Mouse (Mus musculus) liver, embryonic 14.5 days (tissue): ENCODE measurements around the gene Ankrd45. TPM values are rescaled to one million over a fixed set of nuclear protein-coding genes. Genes with fewer than 3 reads are reported as not detected.

Experiments used
- ATAC-seq: fragments of 200-750 bp; cut with Nextera tagmentation; 2 replicates; pipeline ENCODE4 v1.8.0; 2017; ENCODE audit warnings: moderate number of reproducible peaks, mild to moderate bottlenecking, moderate library complexity; ENCODE audit not compliant: insufficient read depth
- DNase-seq, 3 experiments: peaks; one replicate each; pipeline ENCODE4 v3.0.0-alpha.2; 2012 to 2013; ENCODE audit warnings: low read depth in 3 of 3, low spot score in 3 of 3
- H3K27ac ChIP-seq: fragments of 300-500 bp; sonication (generic); 2 replicates; pipeline ENCODE4 v1.5.1; 2014; ENCODE audit warnings: moderate library complexity, mild to moderate bottlenecking, control low read depth, inconsistent platforms
- H3K27me3 ChIP-seq: fragments of 300-500 bp; sonication (generic); 2 replicates; pipeline ENCODE4 v1.6.1; 2014; ENCODE audit warnings: mild to moderate bottlenecking, low read length, moderate library complexity; ENCODE audit not compliant: control insufficient read depth, insufficient read depth
- H3K36me3 ChIP-seq: fragments of 300-500 bp; sonication (generic); replicated peaks from 2 replicates; pipeline ENCODE4 v1.6.1; 2014; ENCODE audit warnings: low read depth; ENCODE audit not compliant: control insufficient read depth, insufficient read depth
- H3K4me1 ChIP-seq, 2 experiments: fragments of 200-500 bp in 1 of 2; fragments of 300-500 bp in 1 of 2; sonication (generic) in 1 of 2; replicated peaks; 2 replicates each; pipeline ENCODE4 v1.6.1; 2012 to 2014; ENCODE audit warnings: antibody characterized with exemption in 1 of 2, inconsistent platforms in 1 of 2, low read length in 1 of 2; ENCODE audit not compliant: control insufficient read depth in 2 of 2, insufficient read depth in 2 of 2
- H3K4me2 ChIP-seq: fragments of 300-500 bp; sonication (generic); 2 replicates; pipeline ENCODE4 v1.6.1; 2014; ENCODE audit warnings: low read depth, mild to moderate bottlenecking, control low read depth, moderate library complexity
- H3K4me3 ChIP-seq, 2 experiments: fragments of 200-500 bp in 1 of 2; fragments of 300-500 bp in 1 of 2; sonication (generic) in 1 of 2; 2 replicates each; pipeline ENCODE4 v1.5.1; 2012 to 2014; ENCODE audit warnings: low read depth in 2 of 2, low read length in 2 of 2, mild to moderate bottlenecking in 2 of 2, control low read depth in 1 of 2, inconsistent platforms in 1 of 2, moderate library complexity in 1 of 2; ENCODE audit not compliant: insufficient read depth in 1 of 2
- H3K9ac ChIP-seq: fragments of 300-500 bp; sonication (generic); replicated peaks from 2 replicates; pipeline ENCODE4 v1.6.1; 2014; ENCODE audit warnings: mild to moderate bottlenecking, control low read depth, moderate library complexity
- H3K9me3 ChIP-seq: fragments of 300-500 bp; sonication (generic); 2 replicates; pipeline ENCODE4 v1.6.1; 2016; ENCODE audit warnings: low read length, mixed read lengths; ENCODE audit not compliant: control insufficient read depth
- CTCF ChIP-seq: IDR thresholded peaks from 2 replicates; pipeline ENCODE4 v1.5.1; 2016; ENCODE audit warnings: antibody characterized with exemption, low read depth, control low read depth
- EP300 ChIP-seq: IDR thresholded peaks from 2 replicates; pipeline ENCODE4 v1.6.1; 2016; ENCODE audit warnings: antibody characterized with exemption, low read depth
- WGBS: fragments of 180-500 bp; shearing (Covaris S2); extraction: QIAGEN DNeasy Blood & Tissue Kit; methylation state at CpG from one replicate; pipeline ENCODE4 v1.1.7; 2014; ENCODE audit not compliant: insufficient replicate concordance; 5-methylcytosine and 5-hydroxymethylcytosine counted together
- polyA plus RNA-seq, 2 experiments: library from polyadenylated mRNA; depleted of rRNA in 1 of 2; stranded (reverse) in 1 of 2; unstranded in 1 of 2; fragments of >200 nt; fragmentation: Nextera tagmentation in 1 of 2; extraction: Ambion mirVana in 1 of 2; gene quantifications; 2 replicates each; pipeline versions ENCODE4 v1.2.1 to v1.2.3; 2012 to 2014

Gene Ankrd45
- polyA plus RNA-seq, 2 experiments: 0.02 TPM; not detected in 1

DNA sequence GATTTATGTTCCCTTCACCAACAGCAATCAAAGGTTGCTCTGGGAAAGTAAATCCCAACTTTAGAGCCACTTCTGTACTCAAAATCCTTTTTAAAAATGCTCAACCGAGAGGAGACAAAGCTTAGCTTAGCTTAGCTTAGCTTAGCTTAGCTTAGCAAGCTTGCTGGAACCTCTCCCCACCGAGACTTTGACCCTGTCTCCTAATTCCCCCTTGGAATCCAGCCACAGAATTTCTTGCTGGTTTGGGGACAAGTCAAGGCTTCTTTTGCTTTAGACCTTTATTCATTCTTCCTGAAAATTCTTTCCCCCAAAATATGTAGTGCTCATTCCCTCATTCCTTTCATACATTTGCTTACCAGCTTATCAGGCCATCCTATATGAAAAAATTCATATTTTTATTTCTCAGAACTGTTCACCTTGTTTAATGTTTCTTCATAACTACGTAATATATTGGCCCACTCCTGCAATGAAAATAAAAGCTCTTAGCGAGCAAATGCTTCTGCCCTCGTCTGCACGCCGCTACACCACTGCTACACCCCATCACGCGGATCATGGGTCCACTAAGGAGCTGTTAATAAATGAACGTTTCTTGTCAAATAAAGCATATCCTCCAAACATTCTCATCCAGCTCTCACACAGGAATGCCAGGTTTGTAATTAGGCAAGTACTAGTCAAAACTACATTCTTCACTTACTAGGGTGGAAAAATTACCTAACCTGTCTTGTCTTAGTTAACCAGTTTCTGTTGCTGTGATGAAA, 19.7 kb upstream of the Ankrd45 start:
- no peaks in the 10 kb centered on the region for H3K9me3 ChIP-seq
- H3K9ac ChIP-seq: no peak overlapping the region
- DNase-seq (no peak), ATAC-seq (no peak)
- H3K36me3 ChIP-seq: no peaks in the 10 kb centered on the region
- no peaks in the 10 kb centered on the region for H3K27me3 ChIP-seq
- WGBS: 82% methylated on average over 10 of the region's 10 CpGs
- H3K4me3 ChIP-seq: no peak overlapping the region
- H3K4me1 ChIP-seq: no peaks in the 10 kb centered on the region
- H3K4me2 ChIP-seq: no peak overlapping the region
- TF ChIP-seq CTCF: no peak
- TF ChIP-seq EP300: no peak
- H3K27ac ChIP-seq: no peak overlapping the region

DNA sequence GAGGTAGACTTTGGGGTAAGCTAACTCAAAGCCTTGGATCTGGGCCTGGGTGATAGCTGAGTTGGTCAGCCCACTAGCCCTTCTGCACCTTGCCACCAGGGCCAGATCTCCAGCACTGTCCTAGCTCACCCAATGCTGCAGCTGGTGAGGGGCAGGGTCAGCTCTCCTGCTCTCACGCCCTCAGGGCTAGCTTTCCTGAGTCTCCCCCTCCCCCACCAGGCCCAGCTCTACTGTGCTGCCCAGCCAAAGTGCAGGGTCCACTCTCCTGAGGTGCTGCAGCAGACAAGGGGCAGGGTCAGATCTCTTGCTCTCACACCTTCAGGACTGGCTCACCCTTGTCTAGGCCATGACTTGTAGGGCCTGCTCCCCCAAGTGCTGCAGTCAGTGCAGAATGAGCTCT, 16.0 kb upstream of the Ankrd45 start:
- no peaks in the 10 kb centered on the region for H3K27me3 ChIP-seq
- 73% methylated on average over 1 of the region's 1 CpGs for WGBS
- ATAC-seq (no peak), DNase-seq (no peak)
- H3K27ac ChIP-seq: no peak overlapping the region
- no peak overlapping the region for H3K9ac ChIP-seq
- no peaks in the 10 kb centered on the region for H3K9me3 ChIP-seq
- TF ChIP-seq EP300 (no peak), CTCF (no peak)
- no peak overlapping the region for H3K4me2 ChIP-seq
- H3K4me1 ChIP-seq: peaks cover 0 to 2% of the 10 kb centered on the region in 2 experiments; a peak in 2 of 4 replicates
- no peaks in the 10 kb centered on the region for H3K36me3 ChIP-seq
- no peak overlapping the region for H3K4me3 ChIP-seq

DNA sequence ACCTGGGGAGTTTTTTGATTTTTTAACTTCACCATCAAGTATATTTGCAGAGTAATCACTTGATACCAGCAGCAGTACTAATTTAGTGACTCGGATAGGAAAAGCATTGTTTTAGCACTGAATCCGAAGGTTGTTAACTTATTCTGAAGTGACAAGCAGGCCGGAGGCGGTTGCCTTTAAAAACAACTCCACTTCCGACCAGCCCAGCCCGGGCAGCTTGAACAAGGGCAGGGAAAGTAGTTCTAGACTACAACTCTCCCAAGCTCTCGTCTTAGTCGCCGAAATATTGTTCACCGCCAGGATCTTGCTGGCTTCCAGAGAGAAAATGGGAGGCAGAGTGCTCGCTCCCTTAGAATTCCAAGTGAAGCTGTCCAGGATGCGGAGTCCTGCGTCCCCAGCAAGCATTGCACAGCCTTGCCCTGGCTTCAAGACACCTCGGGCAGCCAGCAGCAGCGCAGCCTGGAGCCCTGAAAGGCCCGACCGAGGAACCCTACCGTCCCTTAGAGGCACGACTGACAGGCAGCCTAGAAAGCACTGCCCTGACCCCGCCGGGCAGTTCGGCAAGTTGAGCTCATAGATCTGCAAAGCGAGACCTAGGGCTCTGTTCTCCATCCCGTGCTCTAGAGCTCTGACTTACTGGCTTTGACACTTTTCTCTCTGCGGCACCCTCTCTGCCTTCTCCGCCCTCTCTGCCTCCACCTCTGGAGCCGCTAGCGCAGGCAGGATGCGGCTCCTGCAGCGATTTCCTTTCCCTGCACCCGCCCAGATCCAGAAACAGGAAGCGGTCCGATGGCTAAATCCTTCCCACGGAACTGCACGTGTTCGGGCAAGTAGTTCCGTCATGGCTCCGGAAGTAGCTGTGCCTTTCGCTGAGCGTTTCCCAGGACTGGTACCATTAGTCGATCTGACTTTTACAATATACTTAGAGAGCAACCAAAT, 11.5 kb upstream of the Ankrd45 start, which contains the start of gene Klhl20:
TSS of gene Klhl20 (minus strand) at position 786 of the 939 bp plus-strand sequence.
- Histone ChIP-seq H3K36me3 (no peaks in the 10 kb centered on the region), H3K27ac (peak within 1 kb of the TSS; percentile 17), H3K27me3 (no peaks in the 10 kb centered on the region; the same call in 1 of the 2 replicates), H3K4me3 (peak within 1 kb of the TSS; percentile 78 to 96), H3K4me1 (peaks cover 0 to 2% of the 10 kb centered on the region in 2 experiments; a peak in 3 of 4 replicates), H3K4me2 (peak within 1 kb of the TSS; percentile 83), H3K9me3 (no peaks in the 10 kb centered on the region), H3K9ac (peak within 1 kb of the TSS; percentile 76)
- WGBS: under 1% methylated on average over 41 of the region's 41 CpGs
- TF ChIP-seq EP300 (0 out of 2 replicates have a peak, but pooled peaks have one; percentile 36), CTCF (peak; percentile 35; the same call in 1 of the 2 replicates)
- ATAC-seq (peak; percentile 97), DNase-seq (peak; percentile 90 to 93 (median 93))

DNA sequence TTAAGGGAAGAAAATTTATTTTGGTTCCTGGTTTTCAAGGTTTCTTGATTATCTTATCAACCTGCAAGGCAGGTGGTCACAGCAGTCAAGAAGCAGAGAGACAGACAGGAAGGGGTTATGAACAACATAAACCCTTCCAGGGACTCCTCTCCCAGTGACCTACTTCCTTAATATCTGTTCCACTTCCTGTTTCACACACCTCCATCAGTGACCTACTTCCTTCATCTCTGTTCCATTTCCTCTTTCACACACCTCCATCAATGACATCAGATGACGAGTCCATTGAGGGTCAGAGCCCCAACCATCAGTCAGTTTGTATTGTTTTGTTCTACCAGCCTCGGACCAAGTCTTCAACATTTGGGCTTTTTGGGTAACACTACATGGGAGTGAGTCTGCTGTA, 3.0 kb upstream of the Ankrd45 start:
- no peaks in the 10 kb centered on the region for H3K9me3 ChIP-seq
- 54% methylated on average over 2 of the region's 2 CpGs for WGBS
- no peak overlapping the region for H3K4me2 ChIP-seq
- peaks cover 4% of the 10 kb centered on the region; the same call in 1 of the 2 replicates for H3K27me3 ChIP-seq
- no peak for TF ChIP-seq CTCF
- TF ChIP-seq EP300: no peak
- H3K36me3 ChIP-seq: no peaks in the 10 kb centered on the region
- peak; percentile 28; the same call in 1 of the 2 replicates for ATAC-seq
- DNase-seq: no peak
- H3K9ac ChIP-seq: no peak overlapping the region
- no peak overlapping the region for H3K4me3 ChIP-seq
- H3K4me1 ChIP-seq: no peaks in the 10 kb centered on the region
- no peak overlapping the region for H3K27ac ChIP-seq
